Mouse (Mus musculus): Measurements from ENCODE around the gene Osm. TPM values are rescaled to one million over a fixed set of nuclear protein-coding genes. Genes with fewer than 3 reads are reported as not detected.

Osm gene
- not detected in 2 replicates for polyA plus RNA-seq (2016; fragmentation: Nextera tagmentation; extraction: Ambion mirVana)

DNA sequence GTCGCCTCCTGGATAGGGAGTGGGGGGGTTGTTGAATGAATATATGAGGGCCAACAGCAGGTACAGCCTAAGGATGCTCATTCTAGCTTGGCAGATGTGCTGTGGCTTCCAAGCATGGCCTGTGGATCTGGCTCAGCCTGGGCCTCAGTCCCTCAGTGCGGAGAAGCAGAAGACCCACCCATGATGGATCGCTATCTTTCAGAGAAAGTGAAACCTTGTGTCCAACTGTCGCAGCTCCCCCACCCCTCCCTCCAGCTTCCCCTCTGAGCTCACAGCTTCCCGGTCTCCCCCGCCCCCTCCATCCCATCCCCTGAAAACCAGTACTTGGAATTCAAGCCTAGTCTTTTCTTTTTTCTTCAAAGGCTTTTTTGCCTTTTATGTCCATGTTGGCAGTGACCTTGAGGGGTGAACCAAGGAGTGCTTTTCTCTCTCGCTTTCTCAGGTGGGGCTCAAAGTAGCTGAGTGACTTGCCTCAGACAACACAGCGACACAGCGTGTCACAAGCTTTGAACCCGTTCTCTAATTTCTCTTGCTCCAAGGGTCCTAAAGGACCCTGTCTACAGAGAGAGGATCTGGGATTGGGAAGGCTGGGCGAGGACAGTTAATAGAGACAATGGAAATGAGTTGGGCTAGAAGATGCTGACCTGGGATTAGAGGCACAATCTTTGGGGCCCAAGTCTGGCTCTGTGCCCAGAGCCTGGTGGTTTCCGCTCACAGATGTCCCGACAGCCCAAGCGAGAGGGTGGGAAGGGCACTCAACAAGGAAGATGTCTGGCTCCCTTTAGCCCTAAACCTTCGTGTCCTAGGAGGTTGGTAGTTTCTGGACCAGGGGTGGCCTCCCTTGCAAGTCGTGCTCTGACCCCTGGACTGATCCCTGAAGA lies at the start of gene Osm:
Gene Osm (plus strand): TSS at position 756 of the 881 bp plus-strand sequence.
- Histone ChIP-seq H3K36me3 (no peaks in the 10 kb centered on the region), H3K9me3 (replicated peaks) (peaks cover 5% of the 10 kb centered on the region; the same call in 1 of the 2 replicates), H3K4me1 (replicated peaks) (peaks cover 9% of the 10 kb centered on the region), H3K27ac (ENCODE audit: poor library complexity, severe bottlenecking) (no peak within 1 kb of the TSS), H3K4me2 (no peak within 1 kb of the TSS), H3K4me3 (no peak within 1 kb of the TSS), H3K9ac (no peak within 1 kb of the TSS), H3K27me3 (replicated peaks) (no peaks in the 10 kb centered on the region)
- no peak for ATAC-seq (ENCODE audit: insufficient number of reproducible peaks, low FRiP score)
- WGBS, result 66% methylated on average over 16 of the region's 16 CpGs

DNA sequence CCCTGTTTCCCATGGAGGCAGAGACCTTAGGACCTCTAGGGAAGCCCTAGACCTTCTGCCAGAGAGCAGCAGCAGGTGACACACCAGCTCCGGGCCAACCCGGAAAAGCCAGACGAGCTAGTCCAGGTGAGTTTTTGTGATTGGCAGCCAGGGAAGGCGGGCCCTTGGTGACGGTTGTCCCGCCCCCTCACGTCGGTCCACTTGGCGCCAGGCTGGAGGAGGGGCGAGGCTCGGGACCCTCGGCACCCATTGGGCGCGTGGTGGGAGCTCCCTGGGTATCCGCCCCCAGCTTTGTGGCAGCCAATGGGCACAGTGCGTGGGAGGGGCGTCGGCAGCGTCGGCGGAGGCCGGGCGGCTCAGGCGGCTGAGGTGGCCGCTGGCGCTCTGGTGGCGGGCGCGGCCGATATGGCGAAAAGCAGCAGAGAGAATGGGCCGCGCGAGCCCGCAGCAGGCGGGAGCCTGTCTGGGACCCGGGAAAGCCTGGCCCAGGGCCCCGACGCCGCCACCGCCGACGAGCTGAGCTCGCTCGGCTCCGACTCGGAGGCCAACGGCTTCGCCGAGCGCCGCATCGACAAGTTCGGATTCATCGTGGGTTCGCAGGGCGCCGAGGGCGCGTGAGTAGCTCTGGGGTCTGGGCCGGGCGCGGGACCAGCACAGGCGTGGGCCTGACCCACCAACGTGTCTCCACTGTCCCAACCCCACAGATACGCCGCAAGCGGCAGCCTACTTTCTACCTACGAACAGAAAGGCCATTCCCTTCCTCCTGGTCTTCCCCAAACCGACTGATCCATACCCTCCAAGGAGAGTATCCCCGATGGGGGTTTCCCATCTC lies 49.5 kb upstream of the Osm start, which contains the start of gene Tbc1d10a:
Gene Tbc1d10a (plus strand): TSS at position 304 of the 832 bp plus-strand sequence.
- peak within 1 kb of the TSS; percentile 97 for H3K4me2 ChIP-seq
- H3K9ac ChIP-seq, result peak within 1 kb of the TSS; percentile 96
- no peak within 1 kb of the TSS; the same call in 1 of the 2 replicates for H3K27ac ChIP-seq (ENCODE audit: poor library complexity, severe bottlenecking)
- 0% methylated on average over 71 of the region's 71 CpGs for WGBS
- peaks cover 28% of the 10 kb centered on the region for H3K4me1 ChIP-seq (replicated peaks)
- H3K9me3 ChIP-seq (replicated peaks), result no peaks in the 10 kb centered on the region
- H3K4me3 ChIP-seq, result peak within 1 kb of the TSS; percentile 82
- H3K36me3 ChIP-seq, result peaks cover 14% of the 10 kb centered on the region
- no peaks in the 10 kb centered on the region for H3K27me3 ChIP-seq (replicated peaks)
- peak; percentile 100 for ATAC-seq (ENCODE audit: insufficient number of reproducible peaks, low FRiP score)

DNA sequence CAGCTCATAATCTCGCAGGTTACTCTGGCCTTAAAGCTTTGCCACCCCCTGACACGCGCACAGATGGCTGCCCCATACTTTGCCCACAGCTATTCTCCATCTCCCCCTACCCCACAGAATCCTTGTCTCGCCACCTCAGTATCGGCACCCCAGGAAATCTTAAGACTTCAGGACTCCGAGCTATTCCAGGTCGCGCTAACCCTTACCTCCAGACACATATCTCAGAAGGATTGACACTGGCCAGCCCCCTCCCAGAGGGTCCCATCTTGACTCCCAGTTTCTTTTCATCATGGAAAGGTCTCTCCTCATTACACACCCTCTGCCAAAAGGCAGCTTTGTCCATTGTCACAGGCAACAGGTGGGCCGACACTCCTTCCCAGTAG lies 48.9 kb upstream of the Osm start:
- H3K9me3 ChIP-seq (replicated peaks), result no peaks in the 10 kb centered on the region
- no peaks in the 10 kb centered on the region for H3K27me3 ChIP-seq (replicated peaks)
- peak overlapping the region; percentile 82 for H3K4me3 ChIP-seq
- peak overlapping the region; percentile 97 for H3K4me2 ChIP-seq
- no peak for ATAC-seq (ENCODE audit: insufficient number of reproducible peaks, low FRiP score)
- peaks cover 33% of the 10 kb centered on the region for H3K4me1 ChIP-seq (replicated peaks)
- 12% methylated on average over 9 of the region's 9 CpGs for WGBS
- H3K36me3 ChIP-seq, result peaks cover 8% of the 10 kb centered on the region; the same call in 1 of the 2 replicates
- H3K27ac ChIP-seq (ENCODE audit: poor library complexity, severe bottlenecking), result no peak overlapping the region
- H3K9ac ChIP-seq, result peak overlapping the region; percentile 96

DNA sequence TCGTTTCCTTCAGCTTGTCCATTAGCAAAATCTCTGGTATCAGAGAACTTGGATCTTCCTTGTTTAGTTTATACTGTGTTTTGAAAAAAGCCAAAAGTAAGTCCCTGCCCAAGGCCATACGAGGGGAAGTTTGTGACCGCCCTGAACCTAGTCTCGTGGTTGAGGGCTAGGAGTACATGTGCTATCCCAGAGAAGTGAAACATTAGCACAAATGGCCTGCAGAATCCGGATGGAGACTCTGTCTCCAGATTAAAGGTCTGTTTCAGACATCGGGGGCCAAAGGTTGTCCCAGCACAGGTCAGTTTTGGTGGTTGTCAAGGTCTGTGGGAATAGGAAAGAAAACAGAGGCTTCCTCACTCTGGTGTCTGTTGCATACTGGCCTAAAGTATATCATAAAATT lies 47.0 kb upstream of the Osm start:
- no peaks in the 10 kb centered on the region for H3K9me3 ChIP-seq (replicated peaks)
- H3K27ac ChIP-seq (ENCODE audit: poor library complexity, severe bottlenecking), result no peak overlapping the region
- H3K4me1 ChIP-seq (replicated peaks), result peaks cover 33% of the 10 kb centered on the region
- no peak overlapping the region for H3K4me2 ChIP-seq
- H3K36me3 ChIP-seq, result no peaks in the 10 kb centered on the region
- no peak overlapping the region for H3K9ac ChIP-seq
- H3K27me3 ChIP-seq (replicated peaks), result no peaks in the 10 kb centered on the region
- 80% methylated on average over 6 of the region's 6 CpGs for WGBS
- no peak for ATAC-seq (ENCODE audit: insufficient number of reproducible peaks, low FRiP score)
- H3K4me3 ChIP-seq, result no peak overlapping the region

DNA sequence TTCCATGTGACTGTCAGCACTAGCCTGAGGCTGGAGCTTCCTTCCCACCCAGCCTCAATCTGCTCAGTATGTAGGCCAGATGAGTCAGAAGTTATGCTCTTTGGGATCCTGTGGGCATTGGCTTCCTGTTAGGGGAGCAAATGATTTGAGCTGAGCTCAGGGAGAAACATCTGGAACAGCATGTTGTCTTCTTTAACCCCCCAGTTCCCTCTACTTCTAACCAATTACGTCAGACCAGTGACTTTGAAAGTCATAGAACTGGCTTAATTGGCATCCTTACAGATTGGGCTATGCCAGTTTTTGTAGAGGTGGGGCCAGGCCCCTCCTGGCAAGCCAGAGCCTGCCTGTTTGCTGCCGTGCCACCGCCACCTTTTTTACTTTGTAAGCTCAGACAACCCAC lies 45.5 kb upstream of the Osm start:
- no peaks in the 10 kb centered on the region for H3K27me3 ChIP-seq (replicated peaks)
- no peak for ATAC-seq (ENCODE audit: insufficient number of reproducible peaks, low FRiP score)
- H3K27ac ChIP-seq (ENCODE audit: poor library complexity, severe bottlenecking), result no peak overlapping the region
- H3K36me3 ChIP-seq, result no peaks in the 10 kb centered on the region
- no peak overlapping the region for H3K4me3 ChIP-seq
- WGBS, result 78% methylated on average over 3 of the region's 3 CpGs
- peaks cover 33% of the 10 kb centered on the region for H3K4me1 ChIP-seq (replicated peaks)
- no peaks in the 10 kb centered on the region for H3K9me3 ChIP-seq (replicated peaks)
- no peak overlapping the region for H3K9ac ChIP-seq
- H3K4me2 ChIP-seq, result no peak overlapping the region

DNA sequence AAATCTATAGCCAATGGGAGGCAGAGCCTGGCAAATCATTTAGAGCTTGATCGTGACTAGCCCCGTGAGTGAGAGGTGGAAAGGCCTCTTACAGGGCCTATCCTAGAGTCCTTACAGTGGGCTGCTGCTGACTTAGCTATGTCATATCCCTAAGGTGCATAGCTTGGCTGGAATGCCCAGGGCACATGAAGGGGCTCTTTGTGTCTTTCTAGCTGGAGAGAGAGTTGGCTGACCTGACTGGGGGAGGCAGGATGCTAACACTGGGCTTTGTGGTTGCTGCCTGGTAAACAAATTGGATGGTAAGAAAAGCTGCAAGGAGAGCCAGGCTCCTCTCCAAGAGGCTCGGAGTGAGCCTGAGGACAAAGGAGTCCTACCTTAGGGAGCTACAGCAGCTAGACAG lies 43.5 kb upstream of the Osm start:
- H3K36me3 ChIP-seq, result no peaks in the 10 kb centered on the region
- H3K9ac ChIP-seq, result no peak overlapping the region
- H3K4me1 ChIP-seq (replicated peaks), result peaks cover 24% of the 10 kb centered on the region
- no peaks in the 10 kb centered on the region for H3K9me3 ChIP-seq (replicated peaks)
- H3K4me3 ChIP-seq, result no peak overlapping the region
- no peaks in the 10 kb centered on the region for H3K27me3 ChIP-seq (replicated peaks)
- no peak for ATAC-seq (ENCODE audit: insufficient number of reproducible peaks, low FRiP score)
- H3K27ac ChIP-seq (ENCODE audit: poor library complexity, severe bottlenecking), result no peak overlapping the region
- H3K4me2 ChIP-seq, result no peak overlapping the region
- 82% methylated on average over 3 of the region's 3 CpGs for WGBS

DNA sequence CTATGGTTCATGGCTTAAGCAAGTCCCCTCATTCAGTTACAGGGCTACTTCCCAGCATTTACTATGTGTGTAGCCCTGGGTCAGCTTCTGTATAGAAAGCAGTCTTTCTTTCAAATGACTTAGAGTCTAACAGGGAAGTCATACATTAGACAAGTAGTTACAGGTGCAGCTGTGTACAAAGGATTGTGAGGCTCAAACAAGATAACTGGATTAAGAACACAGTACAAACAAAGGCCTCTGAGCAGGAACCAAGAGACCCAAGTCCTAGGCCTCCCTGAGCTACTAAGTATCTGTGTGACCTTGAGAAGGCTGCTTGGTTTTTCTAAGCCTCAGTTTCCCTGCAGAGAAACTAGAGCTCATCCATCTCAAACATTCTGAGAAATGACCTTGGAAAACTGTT lies 42.8 kb upstream of the Osm start:
- ATAC-seq (ENCODE audit: insufficient number of reproducible peaks, low FRiP score), result no peak
- Histone ChIP-seq H3K27me3 (replicated peaks) (no peaks in the 10 kb centered on the region), H3K36me3 (no peaks in the 10 kb centered on the region), H3K9ac (no peak overlapping the region), H3K9me3 (replicated peaks) (no peaks in the 10 kb centered on the region), H3K4me3 (no peak overlapping the region), H3K4me1 (replicated peaks) (peaks cover 19% of the 10 kb centered on the region), H3K27ac (ENCODE audit: poor library complexity, severe bottlenecking) (no peak overlapping the region), H3K4me2 (no peak overlapping the region)

DNA sequence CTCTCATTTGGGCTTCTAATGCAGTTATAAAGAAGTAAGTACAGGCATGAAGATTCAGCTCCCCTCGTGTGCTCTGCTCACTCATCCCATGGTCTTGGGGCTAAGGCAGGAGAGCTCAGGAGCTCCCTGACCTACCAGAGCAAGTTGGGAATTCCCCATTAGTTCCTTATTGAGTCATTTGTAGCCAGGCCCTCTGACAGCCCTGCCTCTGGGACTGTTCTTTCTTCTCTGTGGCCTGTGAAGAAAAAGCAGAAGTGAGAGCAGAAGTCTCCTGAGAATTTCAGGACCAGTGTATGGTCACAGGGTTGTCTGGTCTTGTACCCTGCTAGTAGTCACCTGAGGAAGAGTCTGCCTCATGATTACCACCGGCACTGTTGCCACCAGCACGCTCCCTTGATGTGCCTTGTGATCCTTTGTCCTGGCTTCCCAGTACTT lies 40.6 kb upstream of the Osm start:
- WGBS, result 71% methylated on average over 3 of the region's 3 CpGs
- no peak overlapping the region for H3K4me2 ChIP-seq
- H3K9ac ChIP-seq, result no peak overlapping the region
- no peaks in the 10 kb centered on the region for H3K9me3 ChIP-seq (replicated peaks)
- peaks cover 15% of the 10 kb centered on the region for H3K4me1 ChIP-seq (replicated peaks)
- H3K27ac ChIP-seq (ENCODE audit: poor library complexity, severe bottlenecking), result no peak overlapping the region
- no peaks in the 10 kb centered on the region for H3K27me3 ChIP-seq (replicated peaks)
- no peaks in the 10 kb centered on the region for H3K36me3 ChIP-seq
- H3K4me3 ChIP-seq, result no peak overlapping the region
- ATAC-seq (ENCODE audit: insufficient number of reproducible peaks, low FRiP score), result no peak

DNA sequence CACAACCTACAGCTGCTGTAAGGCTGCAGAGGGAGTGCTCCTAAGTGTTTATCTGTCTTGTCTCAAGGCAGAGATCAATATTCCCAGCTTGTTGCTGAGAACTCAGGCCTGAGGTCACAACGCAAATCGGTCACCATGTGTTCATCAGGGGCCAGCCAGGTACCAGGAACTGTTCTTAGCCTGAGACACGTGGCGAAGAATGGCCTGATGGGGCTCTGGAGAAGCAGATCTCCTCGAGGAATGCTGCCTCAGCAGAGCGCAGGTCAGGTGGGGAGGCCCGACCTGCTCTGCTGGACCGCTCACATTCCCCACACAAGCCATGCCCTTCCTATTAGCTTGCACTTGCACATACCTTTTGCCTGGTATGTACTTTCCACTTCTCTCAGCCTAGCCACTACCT lies 39.6 kb upstream of the Osm start:
- Histone ChIP-seq H3K4me1 (replicated peaks) (0 out of 2 replicates have a peak, but pooled peaks cover 6% of the 10 kb centered on the region), H3K4me3 (no peak overlapping the region), H3K27ac (ENCODE audit: poor library complexity, severe bottlenecking) (no peak overlapping the region), H3K27me3 (replicated peaks) (no peaks in the 10 kb centered on the region), H3K36me3 (no peaks in the 10 kb centered on the region), H3K9ac (no peak overlapping the region), H3K4me2 (no peak overlapping the region), H3K9me3 (replicated peaks) (no peaks in the 10 kb centered on the region)
- ATAC-seq (ENCODE audit: insufficient number of reproducible peaks, low FRiP score), result no peak
- WGBS, result 74% methylated on average over 8 of the region's 8 CpGs

DNA sequence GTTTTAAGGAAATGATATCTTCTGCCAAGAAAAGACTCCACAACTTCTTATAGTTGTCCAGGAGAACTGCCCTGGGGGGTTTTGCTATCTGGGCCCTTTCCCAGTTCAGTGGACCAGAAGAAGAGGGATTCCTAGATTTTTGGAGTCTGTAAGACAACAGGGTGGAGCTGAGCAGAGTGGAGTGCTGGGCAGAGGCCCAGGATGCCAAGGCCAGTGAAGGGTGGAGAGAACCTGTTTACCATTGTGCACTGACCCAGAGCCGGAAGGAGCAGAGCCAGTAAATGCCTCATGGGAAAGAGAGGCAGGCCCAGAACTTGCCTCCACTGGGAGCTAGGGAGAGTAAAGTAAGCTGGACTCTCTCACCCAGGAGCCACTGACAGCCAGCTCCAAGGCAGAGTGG lies 38.5 kb upstream of the Osm start:
- H3K4me1 ChIP-seq (replicated peaks), result 0 out of 2 replicates have a peak, but pooled peaks cover 5% of the 10 kb centered on the region
- H3K9ac ChIP-seq, result no peak overlapping the region
- 86% methylated on average over 1 of the region's 1 CpGs for WGBS
- no peak overlapping the region for H3K4me3 ChIP-seq
- H3K4me2 ChIP-seq, result no peak overlapping the region
- ATAC-seq (ENCODE audit: insufficient number of reproducible peaks, low FRiP score), result no peak
- H3K27ac ChIP-seq (ENCODE audit: poor library complexity, severe bottlenecking), result no peak overlapping the region
- no peaks in the 10 kb centered on the region for H3K9me3 ChIP-seq (replicated peaks)
- no peaks in the 10 kb centered on the region for H3K36me3 ChIP-seq
- no peaks in the 10 kb centered on the region for H3K27me3 ChIP-seq (replicated peaks)
